18 mouse cellular contexts compared by ENCODE assay signal in genomic region chr8:46543191-46543590, GRCm38 (mm10). TPM values are rescaled to one million over a fixed set of nuclear protein-coding genes. Genes with fewer than 3 reads are reported as not detected.
DNase-seq lines count a peak whose midpoint lies in the region; ATAC-seq and TF ChIP-seq lines count a peak whose summit lies in the region.
"Had no signal": no experiment of that assay in that cellular context is flagged by ENCODE, and none has a peak within 500 bp of the region (broad histone marks: within the 10 kb centered on the region; RNA-seq: fewer than 3 reads in every experiment).

No protein-coding gene starts in this region.

- peaks cover 2% of the 10 kb centered on the region; the same call in 1 of the 2 replicates for H3K36me3 ChIP-seq in liver, adult 2 months (ENCODE audit: control insufficient read depth, insufficient read depth, low read length)
- no peaks in the 10 kb centered on the region for H3K36me3 ChIP-seq in liver, embryonic 11.5 days (ENCODE audit: control insufficient read depth, insufficient read depth, low read length)
- no peaks in the 10 kb centered on the region for H3K36me3 ChIP-seq in midbrain, embryonic 15.5 days (replicated peaks)
- H3K36me3 ChIP-seq: heart, embryonic 12.5 days; limb, embryonic 13.5 days; neural tube, embryonic 15.5 days had no signal

- H3K9me3 ChIP-seq in liver, embryonic 11.5 days (ENCODE audit: control insufficient read depth, low read length) = no peaks in the 10 kb centered on the region
- H3K9me3 ChIP-seq in midbrain, embryonic 15.5 days = no peaks in the 10 kb centered on the region
- H3K9me3 ChIP-seq: forebrain, embryonic 13.5 days; heart, embryonic 12.5 days; limb, embryonic 13.5 days; megakaryocyte, embryonic 14.5 days; neural tube, embryonic 15.5 days had no signal

- no peaks in the 10 kb centered on the region for H3K27me3 ChIP-seq in liver, adult 2 months (ENCODE audit: control insufficient read depth, insufficient read depth, low read length)
- no peaks in the 10 kb centered on the region for H3K27me3 ChIP-seq in liver, embryonic 11.5 days (replicated peaks; ENCODE audit: control insufficient read depth, insufficient read depth, low read length)
- no peaks in the 10 kb centered on the region for H3K27me3 ChIP-seq in midbrain, embryonic 15.5 days (replicated peaks)
- H3K27me3 ChIP-seq: forebrain, embryonic 13.5 days; heart, embryonic 12.5 days; limb, embryonic 13.5 days; neural tube, embryonic 15.5 days had no signal

- no peak overlapping the region for H3K4me3 ChIP-seq in liver, adult 2 months (ENCODE audit: insufficient read depth, low read depth, low read length)
- H3K4me3 ChIP-seq in liver, embryonic 11.5 days (ENCODE audit: low read depth, low read length) = no peak overlapping the region
- no peak overlapping the region for H3K4me3 ChIP-seq in midbrain, embryonic 15.5 days
- H3K4me3 ChIP-seq: forebrain, embryonic 13.5 days; heart, embryonic 12.5 days; limb, embryonic 13.5 days; megakaryocyte, embryonic 14.5 days; neural tube, embryonic 15.5 days had no signal

- H3K9ac ChIP-seq in liver, adult 2 months (ENCODE audit: low read depth, low read length) = no peak overlapping the region
- no peak overlapping the region for H3K9ac ChIP-seq in liver, embryonic 11.5 days (ENCODE audit: low read depth, low read length)
- no peak overlapping the region for H3K9ac ChIP-seq in midbrain, embryonic 15.5 days
- H3K9ac ChIP-seq: forebrain, embryonic 13.5 days; heart, embryonic 12.5 days; limb, embryonic 13.5 days; neural tube, embryonic 15.5 days had no signal

- no peak overlapping the region for H3K27ac ChIP-seq in liver, adult 2 months (replicated peaks; ENCODE audit: insufficient read depth, low read depth, low read length)
- H3K27ac ChIP-seq in liver, embryonic 11.5 days (ENCODE audit: low read depth, low read length) = no peak overlapping the region
- no peak overlapping the region for H3K27ac ChIP-seq in midbrain, embryonic 15.5 days
- H3K27ac ChIP-seq: forebrain, embryonic 13.5 days; kidney, postnatal 0 days; limb, embryonic 13.5 days; neural tube, embryonic 15.5 days had no signal

- no peak for TF ChIP-seq CTCF in liver, adult 2 months (IDR thresholded peaks at IDR 0.05; ENCODE audit: low read depth, low read length)

- ATAC-seq in CD4-positive, CD25-positive, alpha-beta regulatory T cell, adult 4 months = no peak
- ATAC-seq in liver, embryonic 11.5 days (replicated peaks; ENCODE audit: low FRiP score) = no peak
- ATAC-seq in midbrain, embryonic 15.5 days (replicated peaks) = no peak
- ATAC-seq: forebrain, embryonic 13.5 days had no signal

- peaks cover 3% of the 10 kb centered on the region for H3K4me1 ChIP-seq in liver, adult 2 months (ENCODE audit: control insufficient read depth, insufficient read depth, low read length)
- H3K4me1 ChIP-seq in liver, embryonic 11.5 days (replicated peaks; ENCODE audit: control insufficient read depth, insufficient read depth, low read length) = peaks cover 15% of the 10 kb centered on the region
- no peaks in the 10 kb centered on the region for H3K4me1 ChIP-seq in midbrain, embryonic 15.5 days
- H3K4me1 ChIP-seq: forebrain, embryonic 13.5 days had no signal

- WGBS in liver, adult 2 months = 23% methylated on average over 7 of the region's 7 CpGs
- 84% methylated on average over 7 of the region's 7 CpGs for WGBS in liver, embryonic 11.5 days
- 85% methylated on average over 7 of the region's 7 CpGs for WGBS in midbrain, embryonic 15.5 days

- no peak overlapping the region for H3K4me2 ChIP-seq in liver, embryonic 11.5 days
- H3K4me2 ChIP-seq in midbrain, embryonic 15.5 days = no peak overlapping the region
- H3K4me2 ChIP-seq: forebrain, embryonic 13.5 days; heart, embryonic 12.5 days; limb, embryonic 13.5 days; neural tube, embryonic 15.5 days had no signal

- H3K79me2 ChIP-seq in liver, adult 2 months (ENCODE audit: control insufficient read depth, insufficient read depth, low read length) = no peaks in the 10 kb centered on the region

- TF ChIP-seq POLR2A in liver, adult 2 months (IDR thresholded peaks at IDR 0.05; ENCODE audit: extremely low read depth, insufficient read depth, low read length) = no peak

- peak; percentile 19 for DNase-seq in CD4-positive, CD25-positive, alpha-beta regulatory T cell, adult 2 months (ENCODE audit: low read depth, low spot score)
- peak; percentile 56 for DNase-seq in liver, adult 2 months (ENCODE audit: extremely low read depth, low read depth, low spot score)
- no peak for DNase-seq in liver, embryonic 11.5 days (ENCODE audit: low spot score)
- peak; percentile 23 for DNase-seq in lung, postnatal 36 days
- DNase-seq in thymus, postnatal 25 days = peak; percentile 50
- no peak for DNase-seq in right cerebral cortex, adult 18-20 months
- DNase-seq: adrenal gland, postnatal 25 days; cerebellum, postnatal 36 days; heart, postnatal 4 days; layer of hippocampus, postnatal 36 days had no signal

RNA-seq across cellular contexts. Expression of gene Cenpu, which starts 8.6 kb away (rescaled TPM):
- 1 to 10 TPM; 6.1 to 8.2 TPM for polyA plus RNA-seq in CD4-positive, CD25-positive, alpha-beta regulatory T cell, adult 4 months (2017; shearing (Covaris generic))
- total RNA-seq in liver, adult 2 months (2014; rRNA removed) = 0.47 and 0.65 TPM in 2 replicates
- polyA plus RNA-seq in liver, adult 2 months (2012; rRNA removed) = 0.15 and 0.44 TPM in 2 replicates
- 22.0 and 29.8 TPM in 2 replicates for polyA plus RNA-seq in liver, embryonic 11.5 days (2014; fragmentation: Nextera tagmentation; extraction: Ambion mirVana)
- polyA plus RNA-seq in midbrain, embryonic 15.5 days (2015; fragmentation: Nextera tagmentation; extraction: Ambion mirVana) = 5.5 and 6.1 TPM in 2 replicates

Comparison
In these comparisons a context has a peak if more than half of its experiments do, and no peak if none do; other contexts are left out.
1. DNase-seq: peak in CD4-positive, CD25-positive, alpha-beta regulatory T cell, adult 2 months (single experiment), liver, adult 2 months (single experiment), lung, postnatal 36 days (single experiment) and thymus, postnatal 25 days (single experiment); none in liver, embryonic 11.5 days (single experiment) and right cerebral cortex, adult 18-20 months (single experiment).